Mouse (Mus musculus) hindbrain, postnatal 0 days (tissue): ENCODE results near the gene Ss18l2. TPM values are rescaled to one million over a fixed set of nuclear protein-coding genes. Genes with fewer than 3 reads are reported as not detected.

Experiments used
- ATAC-seq: fragments of 200-750 bp; cut with Nextera tagmentation; 2 replicates; pipeline ENCODE4 v1.8.0; 2017; ENCODE audit warnings: mild to moderate bottlenecking, moderate TSS enrichment, moderate library complexity
- DNase-seq: peaks from one replicate; pipeline ENCODE4 v3.0.0-alpha.2; 2015; ENCODE audit warnings: low spot score
- H3K27ac ChIP-seq: fragments of 300-500 bp; sonication (generic); 2 replicates; pipeline ENCODE4 v1.5.1; 2014; ENCODE audit warnings: mild to moderate bottlenecking
- H3K27me3 ChIP-seq: fragments of 300-500 bp; sonication (generic); 2 replicates; pipeline ENCODE4 v1.6.1; 2014; ENCODE audit warnings: low read length, mixed read lengths; ENCODE audit not compliant: insufficient read depth
- H3K36me3 ChIP-seq: fragments of 300-500 bp; sonication (generic); 2 replicates; pipeline ENCODE4 v1.6.1; 2014; ENCODE audit warnings: low read length, mixed read lengths; ENCODE audit not compliant: insufficient read depth
- H3K4me1 ChIP-seq: fragments of 300-500 bp; sonication (generic); 2 replicates; pipeline ENCODE4 v1.6.1; 2014; ENCODE audit warnings: antibody characterized with exemption, low read length, mixed read lengths; ENCODE audit not compliant: insufficient read depth
- H3K4me2 ChIP-seq: fragments of 300-500 bp; sonication (generic); 2 replicates; pipeline ENCODE4 v1.6.1; 2014; ENCODE audit warnings: low read depth, mild to moderate bottlenecking, low read length, moderate library complexity, mixed read lengths
- H3K4me3 ChIP-seq: fragments of 300-500 bp; sonication (generic); 2 replicates; pipeline ENCODE4 v1.5.1; 2014; ENCODE audit warnings: low read length
- H3K9ac ChIP-seq: fragments of 300-500 bp; sonication (generic); replicated peaks from 2 replicates; pipeline ENCODE4 v1.6.1; 2014; ENCODE audit warnings: mild to moderate bottlenecking, low read length, moderate library complexity, mixed read lengths
- H3K9me3 ChIP-seq: fragments of 300-500 bp; sonication (generic); 2 replicates; pipeline ENCODE4 v1.6.1; 2016; ENCODE audit warnings: low read length, mixed read lengths
- CTCF ChIP-seq: IDR thresholded peaks from 2 replicates; pipeline ENCODE4 v1.5.1; 2016; ENCODE audit warnings: antibody characterized with exemption, control low read depth, low read depth
- WGBS: fragments of 180-500 bp; shearing (Covaris S2); extraction: QIAGEN DNeasy Blood & Tissue Kit; methylation state at CpG from one replicate; pipeline ENCODE4 v1.1.7; 2014; 5-methylcytosine and 5-hydroxymethylcytosine counted together
- polyA plus RNA-seq: library from polyadenylated mRNA; unstranded; fragments of >200 nt; fragmentation: Nextera tagmentation; extraction: Ambion mirVana; gene quantifications from 2 replicates; pipeline ENCODE4 v1.2.1, GENCODE M21; 2015
- total RNA-seq: library from RNA; depleted of rRNA; stranded (reverse); fragments of >200 nt; gene quantifications from 2 replicates; pipeline ENCODE4 v1.2.3, GENCODE M21; 2014

The Ss18l2 gene
- total and polyA plus RNA-seq, 2 experiments from 2014 or later: 62.6 to 231 TPM

GRCm38 (mm10) chr9:121696626-121697025 is 13.5 kb upstream of the Ss18l2 start:
- Histone ChIP-seq H3K9ac (no peak overlapping the region), H3K27me3 (no peaks in the 10 kb centered on the region), H3K36me3 (peaks cover 26% of the 10 kb centered on the region), H3K4me1 (no peaks in the 10 kb centered on the region), H3K9me3 (no peaks in the 10 kb centered on the region), H3K27ac (no peak overlapping the region), H3K4me3 (no peak overlapping the region), H3K4me2 (no peak overlapping the region)
- no peak for TF ChIP-seq CTCF
- no peak for DNase-seq
- ATAC-seq: peak; percentile 21; the same call in 1 of the 2 replicates
- WGBS: 81% methylated on average over 9 of the region's 9 CpGs

DNA sequence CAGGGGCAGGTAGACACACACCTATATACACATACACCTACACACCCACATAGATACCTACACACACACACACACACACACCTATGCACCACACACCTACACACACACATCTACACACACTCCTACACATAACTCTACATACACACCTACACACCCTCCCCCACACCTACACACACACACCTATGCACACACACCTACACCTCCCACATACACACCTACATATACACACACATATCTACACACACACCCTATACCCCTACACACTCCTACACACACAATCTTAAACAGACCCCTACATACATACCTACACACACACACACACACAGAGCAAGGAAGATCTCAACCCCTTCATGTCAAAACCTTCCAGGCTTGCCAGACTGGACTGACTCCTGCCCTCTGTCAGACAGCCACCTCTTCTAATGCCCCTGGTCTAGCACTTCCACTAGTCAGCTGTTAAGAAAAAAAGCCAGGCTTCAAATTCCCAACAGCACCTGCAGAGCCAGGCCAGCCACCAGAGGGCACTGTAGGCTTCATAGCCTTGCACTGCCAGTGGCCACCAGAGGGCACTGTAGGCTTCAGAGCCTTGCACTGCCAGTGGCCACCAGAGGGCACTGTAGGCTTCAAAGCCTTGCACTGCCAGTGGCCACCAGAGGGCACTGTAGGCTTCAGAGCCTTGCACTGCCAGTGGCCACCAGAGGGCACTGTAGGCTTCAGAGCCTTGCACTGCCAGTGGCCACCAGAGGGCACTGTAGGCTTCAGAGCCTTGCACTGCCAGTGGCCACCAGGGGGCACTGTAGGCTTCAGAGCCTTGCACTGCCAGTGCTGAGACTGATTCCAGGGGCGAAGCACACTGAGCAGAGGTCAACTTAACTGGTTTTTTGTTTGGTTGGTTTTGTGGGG is 12.7 kb upstream of the Ss18l2 start:
- H3K4me1 ChIP-seq: no peaks in the 10 kb centered on the region
- H3K27ac ChIP-seq: no peak overlapping the region
- H3K4me2 ChIP-seq: no peak overlapping the region
- DNase-seq (peak; percentile 62), ATAC-seq (peak; percentile 73)
- no peaks in the 10 kb centered on the region for H3K27me3 ChIP-seq
- no peak overlapping the region for H3K9ac ChIP-seq
- peaks cover 20% of the 10 kb centered on the region; the same call in 1 of the 2 replicates for H3K36me3 ChIP-seq
- no peaks in the 10 kb centered on the region for H3K9me3 ChIP-seq
- TF ChIP-seq CTCF: peak; percentile 99
- H3K4me3 ChIP-seq: no peak overlapping the region
- WGBS: 100% methylated on average over 1 of the region's 1 CpGs

- Histone ChIP-seq H3K4me1 (peaks cover 12% of the 10 kb centered on the region), H3K9ac (peak overlapping the region; percentile 77), H3K27me3 (no peaks in the 10 kb centered on the region), H3K4me2 (peak overlapping the region; percentile 97), H3K9me3 (no peaks in the 10 kb centered on the region), H3K27ac (peak overlapping the region; percentile 80; the same call in 1 of the 2 replicates), H3K36me3 (no peaks in the 10 kb centered on the region), H3K4me3 (peak overlapping the region; percentile 91)
- 31% methylated on average over 11 of the region's 11 CpGs for WGBS
- ATAC-seq (no peak), DNase-seq (no peak)
- TF ChIP-seq CTCF: no peak
Measured at GRCm38 (mm10) chr9:121704261-121704645, 5.9 kb upstream of the Ss18l2 start.

GRCm38 (mm10) chr9:121704646-121705625 is 5.2 kb upstream of the Ss18l2 start, which contains the start of gene Sec22c:
Sec22c (minus strand) TSS chr9:121705490.
- H3K4me3 ChIP-seq: peak within 1 kb of the TSS; percentile 91
- peaks cover 12% of the 10 kb centered on the region for H3K4me1 ChIP-seq
- TF ChIP-seq CTCF: no peak; the same call in 1 of the 2 replicates
- H3K27me3 ChIP-seq: no peaks in the 10 kb centered on the region
- peak within 1 kb of the TSS; percentile 80 for H3K27ac ChIP-seq
- ATAC-seq (peak; percentile 96), DNase-seq (peak; percentile 94)
- no peaks in the 10 kb centered on the region for H3K9me3 ChIP-seq
- whole genome bisulfite sequencing: 1% methylated on average over 69 of the region's 69 CpGs
- peak within 1 kb of the TSS; percentile 97 for H3K4me2 ChIP-seq
- no peaks in the 10 kb centered on the region for H3K36me3 ChIP-seq
- H3K9ac ChIP-seq: peak within 1 kb of the TSS; percentile 77

DNA sequence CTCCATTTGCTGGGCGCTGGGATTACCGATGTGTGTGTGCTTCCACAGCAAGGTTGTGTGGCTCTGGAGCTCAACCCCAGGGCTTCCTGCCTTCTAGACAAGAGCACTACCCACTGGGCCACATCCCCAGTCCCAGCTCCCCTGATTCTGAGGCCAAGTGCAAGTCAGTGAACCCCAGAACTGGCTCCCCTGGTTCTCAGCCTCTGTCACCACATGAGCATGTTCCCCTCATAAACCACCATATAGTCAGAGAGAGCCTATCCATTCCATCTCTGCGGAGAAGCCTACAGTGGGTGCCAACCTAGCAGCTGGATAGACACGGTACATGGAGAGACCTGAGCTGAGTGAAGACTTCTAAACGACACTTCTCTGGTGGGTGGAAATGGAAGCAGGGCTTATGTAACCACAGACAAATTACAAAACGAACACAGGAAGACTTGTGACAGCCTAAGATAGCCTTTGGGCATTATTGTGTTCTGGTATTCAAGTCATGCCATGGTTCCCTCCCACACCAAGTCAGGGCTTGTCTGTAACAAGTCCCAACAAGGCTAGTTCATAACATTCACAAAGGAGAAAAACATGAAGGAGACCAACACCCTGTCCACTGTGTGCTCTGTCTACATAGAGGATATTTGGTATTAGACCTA is 4.0 kb upstream of the Ss18l2 start:
- no peak for DNase-seq
- H3K9me3 ChIP-seq: no peaks in the 10 kb centered on the region
- peaks cover 12% of the 10 kb centered on the region for H3K4me1 ChIP-seq
- WGBS: 81% methylated on average over 6 of the region's 6 CpGs
- H3K4me2 ChIP-seq: 0 out of 2 replicates have a peak overlapping the region, but pooled peaks have one; percentile 97
- no peak for TF ChIP-seq CTCF
- H3K27ac ChIP-seq: no peak overlapping the region
- no peak for ATAC-seq
- H3K27me3 ChIP-seq: no peaks in the 10 kb centered on the region
- no peak overlapping the region for H3K4me3 ChIP-seq
- H3K36me3 ChIP-seq: no peaks in the 10 kb centered on the region
- no peak overlapping the region for H3K9ac ChIP-seq

DNA sequence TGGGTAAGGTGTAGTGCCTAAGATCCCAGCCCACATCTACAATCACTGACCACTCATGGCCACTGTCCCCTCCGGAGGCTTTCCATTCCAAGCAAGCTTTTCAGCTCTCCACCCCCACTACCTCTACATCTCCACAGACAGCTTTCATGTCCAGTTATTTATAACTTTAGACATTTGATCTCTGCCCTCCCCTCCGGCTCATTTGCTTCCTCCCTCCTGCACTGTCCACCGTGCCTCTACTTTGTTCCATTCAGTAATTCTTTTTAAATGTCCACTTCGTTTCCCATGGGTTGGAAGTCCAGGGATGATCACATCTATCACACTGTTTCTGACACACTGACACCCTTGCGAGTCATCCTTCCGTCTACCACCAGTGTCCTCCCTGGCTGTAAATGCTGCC is 2.3 kb upstream of the Ss18l2 start:
- H3K4me2 ChIP-seq: no peak overlapping the region
- no peaks in the 10 kb centered on the region for H3K27me3 ChIP-seq
- H3K9ac ChIP-seq: no peak overlapping the region
- H3K27ac ChIP-seq: no peak overlapping the region
- H3K4me3 ChIP-seq: no peak overlapping the region
- no peaks in the 10 kb centered on the region for H3K9me3 ChIP-seq
- no peak for ATAC-seq
- DNase-seq: no peak
- H3K4me1 ChIP-seq: peaks cover 18% of the 10 kb centered on the region
- 0 out of 2 replicates have a peak, but pooled peaks cover 2% of the 10 kb centered on the region for H3K36me3 ChIP-seq
- 60% methylated on average over 6 of the region's 6 CpGs for WGBS
- TF ChIP-seq CTCF: no peak
